8 mouse cellular contexts compared by ENCODE assay signal in genomic region chr16:33829842-33830511, GRCm38 (mm10). TPM values are rescaled to one million over a fixed set of nuclear protein-coding genes. Genes with fewer than 3 reads are reported as not detected.
DNase-seq lines count a peak whose midpoint lies in the region; ATAC-seq lines count a peak whose summit lies in the region.

No protein-coding gene starts in this region.

- ATAC-seq in liver, embryonic 16.5 days (ENCODE audit: low read depth) = peak; percentile 42
- ATAC-seq in neural tube, embryonic 11.5 days (ENCODE audit: insufficient read depth, low FRiP score, low TSS enrichment) = peak; percentile 68

- H3K9ac ChIP-seq in liver, embryonic 16.5 days (ENCODE audit: low read depth, low read length) = peak overlapping the region; percentile 62
- peak overlapping the region; percentile 67 for H3K9ac ChIP-seq in neural tube, embryonic 11.5 days (ENCODE audit: low read length)

- H3K36me3 ChIP-seq in liver, embryonic 16.5 days (ENCODE audit: control insufficient read depth, insufficient read depth) = no peaks in the 10 kb centered on the region
- H3K36me3 ChIP-seq in neural tube, embryonic 11.5 days (ENCODE audit: control insufficient read depth, insufficient read depth, low read length) = no peaks in the 10 kb centered on the region

- no peaks in the 10 kb centered on the region for H3K9me3 ChIP-seq in liver, embryonic 16.5 days (replicated peaks; ENCODE audit: control insufficient read depth, low read length)
- no peaks in the 10 kb centered on the region for H3K9me3 ChIP-seq in neural tube, embryonic 11.5 days (ENCODE audit: control insufficient read depth, low read length)

- 1% methylated on average over 62 of the region's 76 CpGs for WGBS in liver, embryonic 16.5 days (ENCODE audit: insufficient replicate concordance)
- WGBS in neural tube, embryonic 11.5 days = under 1% methylated on average over 73 of the region's 76 CpGs

- peaks cover 46% of the 10 kb centered on the region for H3K27me3 ChIP-seq in liver, embryonic 16.5 days (ENCODE audit: control insufficient read depth, insufficient read depth, low read depth, low read length)
- peaks cover 21% of the 10 kb centered on the region for H3K27me3 ChIP-seq in neural tube, embryonic 11.5 days (ENCODE audit: control insufficient read depth, insufficient read depth, low read length)

- H3K27ac ChIP-seq in liver, embryonic 16.5 days (ENCODE audit: low read length) = peak overlapping the region; percentile 63
- 0 out of 2 replicates have a peak overlapping the region, but pooled peaks have one; percentile 27 for H3K27ac ChIP-seq in neural tube, embryonic 11.5 days (ENCODE audit: low read depth, low read length)

- peaks cover 4% of the 10 kb centered on the region; the same call in 1 of the 2 replicates for H3K4me1 ChIP-seq in liver, embryonic 16.5 days (ENCODE audit: control insufficient read depth, low read depth, low read length)
- peaks cover 23% of the 10 kb centered on the region for H3K4me1 ChIP-seq in neural tube, embryonic 11.5 days (ENCODE audit: control insufficient read depth, insufficient read depth, low read length)

- peak overlapping the region; percentile 68 for H3K4me3 ChIP-seq in liver, embryonic 16.5 days (ENCODE audit: low read depth, low read length)
- H3K4me3 ChIP-seq in neural tube, embryonic 11.5 days (ENCODE audit: low read depth, low read length) = peak overlapping the region; percentile 82

- H3K4me2 ChIP-seq in liver, embryonic 16.5 days (ENCODE audit: low read depth, low read length) = peak overlapping the region; percentile 70
- peak overlapping the region; percentile 99 for H3K4me2 ChIP-seq in neural tube, embryonic 11.5 days (ENCODE audit: low read depth)

- peak; percentile 39 to 42 for DNase-seq in B cell, adult 2 months
- peak; percentile 9 for DNase-seq in T-cell, adult 2 months (ENCODE audit: low spot score)
- peak; percentile 47 for DNase-seq in embryo, embryonic 10 days (ENCODE audit: low spot score)
- DNase-seq in heart, adult 8-10 months (ENCODE audit: low spot score) = peak; percentile 43
- peak; percentile 46 for DNase-seq in kidney, adult 11 months
- peak; percentile 62 for DNase-seq in neural tube, embryonic 11.5 days (ENCODE audit: low spot score)
- peak; percentile 44 for DNase-seq in urinary bladder, postnatal 25 days (ENCODE audit: low spot score)

RNA-seq across cellular contexts. Expression of gene Itgb5, which starts 0.5 kb away (rescaled TPM):
- total RNA-seq in heart, adult 8-10 months (2022) = 100 to 1,000 TPM in 1 of 4 experiments, 10 to 100 TPM in 3; 87.6 to 103 (median 91.3) TPM
- polyA plus RNA-seq in liver, embryonic 16.5 days (2015; fragmentation: Nextera tagmentation; extraction: Ambion mirVana) = 4.6 and 4.9 TPM in 2 replicates
- 31.5 and 32.4 TPM in 2 replicates for polyA plus RNA-seq in neural tube, embryonic 11.5 days (2014; fragmentation: Nextera tagmentation; extraction: Ambion mirVana)

RNA-seq across cellular contexts. Expression of gene Muc13, which starts 36.1 kb away (rescaled TPM):
- under 1 TPM in 2 of 4 experiments, not detected in 2; 0.09 to 0.14 TPM for total RNA-seq in heart, adult 8-10 months (2022)
- 1.5 and 3.2 TPM in 2 replicates for polyA plus RNA-seq in liver, embryonic 16.5 days (2015; fragmentation: Nextera tagmentation; extraction: Ambion mirVana)
- 0.20 and 0.23 TPM in 2 replicates for polyA plus RNA-seq in neural tube, embryonic 11.5 days (2014; fragmentation: Nextera tagmentation; extraction: Ambion mirVana)

Comparison
In these comparisons a context has a peak if more than half of its experiments do, and no peak if none do; other contexts are left out.
1. Peak in every context shown above with its lines: DNase-seq, ATAC-seq, H3K4me3 ChIP-seq and H3K27ac ChIP-seq.
2. DNase-seq: peak in every context shown above with its lines; median percentile 62 in neural tube, embryonic 11.5 days; 47 in embryo, embryonic 10 days; 46 in kidney, adult 11 months; 44 in urinary bladder, postnatal 25 days; 43 in heart, adult 8-10 months; 40 in B cell, adult 2 months; 9 in T-cell, adult 2 months.